Mouse (Mus musculus): ENCODE results near the gene Chl1. TPM values are rescaled to one million over a fixed set of nuclear protein-coding genes. Genes with fewer than 3 reads are reported as not detected.

Chl1 gene
- total RNA-seq, 1 experiment: 0.22 TPM

DNA sequence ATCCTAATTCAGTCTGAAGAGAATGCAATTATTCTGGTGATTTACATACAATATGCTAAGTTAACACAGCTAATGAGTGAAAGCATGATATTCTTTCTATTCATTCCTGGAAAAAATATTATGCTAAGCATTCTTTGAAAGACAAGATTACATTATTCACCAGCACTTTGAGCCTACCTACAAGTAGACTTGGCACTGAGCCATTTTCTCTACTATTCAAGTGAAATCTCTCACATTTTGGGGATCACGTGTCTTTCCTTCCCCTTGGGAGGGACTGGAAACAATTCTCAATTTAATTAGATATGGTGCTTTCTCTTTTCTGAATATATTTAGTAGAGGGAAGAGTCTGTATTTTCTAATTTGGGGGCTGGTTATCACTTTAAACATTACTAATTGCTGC lies 4.0 kb downstream of the Chl1 start:
- in situ Hi-C loops (cut with MboI; ENCODE audit: low sequenced_read_pairs in 2 of 2, unreplicated experiment in 2 of 2): no loop called here
- H3K4me3 ChIP-seq (ENCODE audit: insufficient read depth in 1 of 2, low read depth in 1 of 2, low read length in 2 of 2, poor library complexity in 1 of 2, severe bottlenecking in 1 of 2): no peak overlapping the region
- no peak overlapping the region for H3K27ac ChIP-seq (ENCODE audit: insufficient read depth, low read depth, low read length, poor library complexity, severe bottlenecking)
- H3K36me3 ChIP-seq (ENCODE audit: control insufficient read depth, insufficient read depth, low read length, poor library complexity, severe bottlenecking): no peaks in the 10 kb centered on the region
- H3K9ac ChIP-seq (ENCODE audit: insufficient read depth, low read depth, low read length, poor library complexity, severe bottlenecking): no peak overlapping the region
- no peaks in the 10 kb centered on the region for H3K9me3 ChIP-seq (ENCODE audit: control insufficient read depth, insufficient read depth, low read depth, low read length)
- no peaks in the 10 kb centered on the region for H3K4me1 ChIP-seq (ENCODE audit: control insufficient read depth in 2 of 2, insufficient read depth in 2 of 2, low read length in 2 of 2, poor library complexity in 1 of 2)
- no peak for DNase-seq (ENCODE audit: low read depth, low spot score)
- TF ChIP-seq HCFC1 (IDR thresholded peaks at IDR 0.05; ENCODE audit: borderline replicate concordance, insufficient read depth, low read length) (no peak), CHD2 (IDR thresholded peaks at IDR 0.05; ENCODE audit: low read depth, low read length) (no peak), ZC3H11A (IDR thresholded peaks at IDR 0.05; ENCODE audit: borderline replicate concordance, low read depth, low read length) (no peak), ZNF384 (IDR thresholded peaks at IDR 0.05; ENCODE audit: low read depth, low read length) (no peak), MAFK (IDR thresholded peaks at IDR 0.05; ENCODE audit: insufficient read depth, low read depth, low read length) (no peak)

DNA sequence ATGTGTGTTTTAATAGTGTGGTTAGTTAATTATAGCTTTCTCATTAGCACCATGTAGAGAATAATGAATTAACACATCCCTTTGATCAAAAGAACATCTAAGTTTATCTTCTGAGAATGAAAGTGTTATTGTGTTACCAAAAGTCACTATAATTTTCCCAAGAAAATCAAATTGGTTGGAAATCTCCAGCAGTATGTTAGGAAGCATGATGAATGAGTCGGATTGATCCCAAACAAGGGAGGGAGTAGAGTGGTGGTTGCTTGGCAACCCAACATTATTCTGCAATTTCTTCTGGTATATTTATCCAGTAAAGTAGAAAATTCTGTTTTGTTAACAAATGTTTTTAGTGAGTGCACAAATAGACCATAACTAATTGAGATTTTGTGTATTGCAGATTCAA lies 4.4 kb downstream of the Chl1 start:
- in situ Hi-C loops (cut with MboI; ENCODE audit: low sequenced_read_pairs in 2 of 2, unreplicated experiment in 2 of 2): no loop called here
- no peak overlapping the region for H3K4me3 ChIP-seq (ENCODE audit: insufficient read depth in 1 of 2, low read depth in 1 of 2, low read length in 2 of 2, poor library complexity in 1 of 2, severe bottlenecking in 1 of 2)
- DNase-seq (ENCODE audit: low read depth, low spot score): no peak
- H3K9me3 ChIP-seq (ENCODE audit: control insufficient read depth, insufficient read depth, low read depth, low read length): no peaks in the 10 kb centered on the region
- no peak overlapping the region for H3K9ac ChIP-seq (ENCODE audit: insufficient read depth, low read depth, low read length, poor library complexity, severe bottlenecking)
- no peak overlapping the region for H3K27ac ChIP-seq (ENCODE audit: insufficient read depth, low read depth, low read length, poor library complexity, severe bottlenecking)
- no peaks in the 10 kb centered on the region for H3K4me1 ChIP-seq (ENCODE audit: control insufficient read depth in 2 of 2, insufficient read depth in 2 of 2, low read length in 2 of 2, poor library complexity in 1 of 2)
- TF ChIP-seq ZC3H11A (IDR thresholded peaks at IDR 0.05; ENCODE audit: borderline replicate concordance, low read depth, low read length) (no peak), MAFK (IDR thresholded peaks at IDR 0.05; ENCODE audit: insufficient read depth, low read depth, low read length) (no peak), HCFC1 (IDR thresholded peaks at IDR 0.05; ENCODE audit: borderline replicate concordance, insufficient read depth, low read length) (no peak), CHD2 (IDR thresholded peaks at IDR 0.05; ENCODE audit: low read depth, low read length) (no peak), ZNF384 (IDR thresholded peaks at IDR 0.05; ENCODE audit: low read depth, low read length) (no peak)
- no peaks in the 10 kb centered on the region for H3K36me3 ChIP-seq (ENCODE audit: control insufficient read depth, insufficient read depth, low read length, poor library complexity, severe bottlenecking)

DNA sequence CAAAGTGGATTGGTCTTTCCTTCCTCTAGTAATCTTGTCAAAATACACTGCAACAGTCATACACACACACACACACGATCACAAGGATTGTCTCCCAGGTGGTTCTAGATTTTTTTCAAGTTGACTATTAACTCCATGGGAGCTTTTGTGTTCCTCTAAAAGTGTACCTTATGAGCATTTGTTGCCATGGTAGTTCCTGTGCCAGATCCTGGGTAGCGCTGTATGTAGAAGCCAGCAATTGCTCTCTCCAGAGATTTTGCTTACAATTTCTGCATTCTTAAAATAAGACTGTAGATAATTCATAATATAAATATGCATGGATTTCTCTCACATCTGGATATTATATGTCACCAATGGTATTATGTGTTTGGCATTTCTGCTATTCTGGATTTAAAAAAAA lies 9.2 kb downstream of the Chl1 start:
- Histone ChIP-seq H3K27ac (ENCODE audit: insufficient read depth, low read depth, low read length, poor library complexity, severe bottlenecking) (no peak overlapping the region), H3K9me3 (ENCODE audit: control insufficient read depth, insufficient read depth, low read depth, low read length) (no peaks in the 10 kb centered on the region), H3K4me3 (ENCODE audit: insufficient read depth in 1 of 2, low read depth in 1 of 2, low read length in 2 of 2, poor library complexity in 1 of 2, severe bottlenecking in 1 of 2) (no peak overlapping the region), H3K4me1 (ENCODE audit: control insufficient read depth in 2 of 2, insufficient read depth in 2 of 2, low read length in 2 of 2, poor library complexity in 1 of 2) (no peaks in the 10 kb centered on the region), H3K36me3 (ENCODE audit: control insufficient read depth, insufficient read depth, low read length, poor library complexity, severe bottlenecking) (no peaks in the 10 kb centered on the region), H3K9ac (ENCODE audit: insufficient read depth, low read depth, low read length, poor library complexity, severe bottlenecking) (no peak overlapping the region)
- no peak for TF ChIP-seq CHD2 (IDR thresholded peaks at IDR 0.05; ENCODE audit: low read depth, low read length)
- no peak for TF ChIP-seq MAFK (IDR thresholded peaks at IDR 0.05; ENCODE audit: insufficient read depth, low read depth, low read length)
- no peak for TF ChIP-seq ZNF384 (IDR thresholded peaks at IDR 0.05; ENCODE audit: low read depth, low read length)
- no peak for TF ChIP-seq ZC3H11A (IDR thresholded peaks at IDR 0.05; ENCODE audit: borderline replicate concordance, low read depth, low read length)
- no peak for TF ChIP-seq HCFC1 (IDR thresholded peaks at IDR 0.05; ENCODE audit: borderline replicate concordance, insufficient read depth, low read length)
- DNase-seq (ENCODE audit: low read depth, low spot score): no peak
- in situ Hi-C loops (cut with MboI; ENCODE audit: low sequenced_read_pairs in 2 of 2, unreplicated experiment in 2 of 2): no loop called here

DNA sequence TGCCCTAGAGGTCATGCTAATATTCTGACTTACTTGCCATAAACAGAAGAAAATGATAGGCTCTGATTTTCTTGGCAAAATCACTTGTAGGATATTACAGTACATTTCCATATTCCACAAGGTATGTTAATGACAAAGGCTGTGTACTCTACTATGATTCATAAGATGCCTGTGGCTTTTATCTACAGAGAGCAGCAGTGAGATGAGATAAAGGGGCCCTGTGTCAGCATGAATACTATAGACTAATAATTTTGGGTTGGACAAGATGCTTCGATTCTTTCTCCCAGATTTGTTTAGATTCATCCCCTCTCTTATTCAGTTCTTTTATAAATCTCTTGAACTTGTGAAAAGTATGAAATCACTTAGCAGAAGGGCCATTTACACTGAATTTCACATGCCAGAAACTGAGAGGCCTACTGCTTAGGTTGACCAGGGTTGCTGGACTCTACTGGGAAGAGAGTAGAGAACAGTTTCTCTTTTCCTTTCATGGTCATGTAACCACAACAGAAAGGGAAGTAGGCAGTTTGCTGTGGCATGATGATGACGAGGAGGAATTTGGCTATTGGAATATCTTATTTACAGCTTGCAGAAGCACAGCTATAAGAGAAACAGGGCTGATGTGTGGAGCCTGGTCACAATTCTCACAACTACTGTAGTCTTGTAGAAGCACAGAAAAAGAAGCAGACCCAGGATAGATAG lies 15.1 kb downstream of the Chl1 start:
- Histone ChIP-seq H3K4me1 (ENCODE audit: control insufficient read depth in 2 of 2, insufficient read depth in 2 of 2, low read length in 2 of 2, poor library complexity in 1 of 2) (no peaks in the 10 kb centered on the region), H3K36me3 (ENCODE audit: control insufficient read depth, insufficient read depth, low read length, poor library complexity, severe bottlenecking) (no peaks in the 10 kb centered on the region), H3K27ac (ENCODE audit: insufficient read depth, low read depth, low read length, poor library complexity, severe bottlenecking) (no peak overlapping the region), H3K4me3 (ENCODE audit: insufficient read depth in 1 of 2, low read depth in 1 of 2, low read length in 2 of 2, poor library complexity in 1 of 2, severe bottlenecking in 1 of 2) (no peak overlapping the region), H3K9ac (ENCODE audit: insufficient read depth, low read depth, low read length, poor library complexity, severe bottlenecking) (no peak overlapping the region), H3K9me3 (ENCODE audit: control insufficient read depth, insufficient read depth, low read depth, low read length) (no peaks in the 10 kb centered on the region)
- in situ Hi-C loops (cut with MboI; ENCODE audit: low sequenced_read_pairs in 2 of 2, unreplicated experiment in 2 of 2): no loop called here
- no peak for DNase-seq (ENCODE audit: low read depth, low spot score)
- TF ChIP-seq HCFC1 (IDR thresholded peaks at IDR 0.05; ENCODE audit: borderline replicate concordance, insufficient read depth, low read length) (no peak), CHD2 (IDR thresholded peaks at IDR 0.05; ENCODE audit: low read depth, low read length) (no peak), ZNF384 (IDR thresholded peaks at IDR 0.05; ENCODE audit: low read depth, low read length) (no peak), ZC3H11A (IDR thresholded peaks at IDR 0.05; ENCODE audit: borderline replicate concordance, low read depth, low read length) (no peak), MAFK (IDR thresholded peaks at IDR 0.05; ENCODE audit: insufficient read depth, low read depth, low read length) (no peak)

All from ES-E14 (cell line).